Mouse (Mus musculus) induced T-regulatory cell, adult 2 months (primary cell): Measurements from ENCODE around the gene Mycbp.

Experiments used
- DNase-seq: peaks from one replicate; pipeline ENCODE4 v3.0.0-alpha.2; 2012; ENCODE audit warnings: low read depth

Mycbp gene

GRCm38 (mm10) chr4:123940878-123941277 lies 36.2 kb downstream of the Mycbp start:
- peak; percentile 6 for DNase-seq

DNA sequence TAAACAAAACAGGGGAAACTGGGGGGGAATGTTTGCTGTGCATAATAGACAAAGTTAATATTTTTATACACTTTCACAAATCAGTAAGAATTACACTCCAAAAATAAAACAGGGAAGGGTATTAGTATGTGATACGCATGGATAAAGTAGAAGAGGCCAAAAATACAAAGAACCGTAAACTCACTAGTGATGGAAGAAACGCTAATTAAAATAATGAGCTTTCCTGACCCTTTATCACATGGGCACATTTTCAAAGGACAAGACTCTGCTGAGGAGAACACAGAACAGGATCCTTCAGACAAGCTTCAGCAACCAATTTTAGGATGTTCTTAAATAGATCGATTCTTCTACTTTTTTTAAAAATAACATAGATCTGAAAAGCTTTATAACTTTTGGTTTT lies 42.1 kb downstream of the Mycbp start:
- no peak for DNase-seq

GRCm38 (mm10) chr4:123947149-123947548 lies 42.5 kb downstream of the Mycbp start:
- no peak for DNase-seq

- no peak for DNase-seq
Observed at GRCm38 (mm10) chr4:123948901-123949300, 44.3 kb downstream of the Mycbp start.

- DNase-seq: no peak
Observed at GRCm38 (mm10) chr4:123949649-123950048, 45.0 kb downstream of the Mycbp start.

DNA sequence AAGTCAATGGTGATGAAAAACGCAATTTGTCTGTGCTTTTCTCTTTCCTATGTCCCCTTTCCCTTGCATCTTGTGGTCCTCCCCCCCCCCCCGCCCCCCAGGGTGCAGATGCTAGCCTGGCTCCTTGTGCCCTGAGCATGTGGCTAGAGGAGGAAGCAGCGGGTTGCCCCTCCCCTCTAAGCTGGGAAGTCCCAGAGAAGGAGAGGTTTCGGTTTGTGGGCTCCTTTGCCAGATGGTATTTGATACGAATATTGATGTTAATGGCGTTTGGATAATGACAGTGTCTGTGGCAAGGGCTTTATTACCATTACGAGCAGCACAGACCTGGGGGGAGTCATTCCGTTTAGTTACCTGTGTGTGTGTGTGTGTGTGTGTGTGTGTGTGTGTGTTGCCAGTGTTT lies 47.4 kb downstream of the Mycbp start:
- peak; percentile 26 for DNase-seq

DNA sequence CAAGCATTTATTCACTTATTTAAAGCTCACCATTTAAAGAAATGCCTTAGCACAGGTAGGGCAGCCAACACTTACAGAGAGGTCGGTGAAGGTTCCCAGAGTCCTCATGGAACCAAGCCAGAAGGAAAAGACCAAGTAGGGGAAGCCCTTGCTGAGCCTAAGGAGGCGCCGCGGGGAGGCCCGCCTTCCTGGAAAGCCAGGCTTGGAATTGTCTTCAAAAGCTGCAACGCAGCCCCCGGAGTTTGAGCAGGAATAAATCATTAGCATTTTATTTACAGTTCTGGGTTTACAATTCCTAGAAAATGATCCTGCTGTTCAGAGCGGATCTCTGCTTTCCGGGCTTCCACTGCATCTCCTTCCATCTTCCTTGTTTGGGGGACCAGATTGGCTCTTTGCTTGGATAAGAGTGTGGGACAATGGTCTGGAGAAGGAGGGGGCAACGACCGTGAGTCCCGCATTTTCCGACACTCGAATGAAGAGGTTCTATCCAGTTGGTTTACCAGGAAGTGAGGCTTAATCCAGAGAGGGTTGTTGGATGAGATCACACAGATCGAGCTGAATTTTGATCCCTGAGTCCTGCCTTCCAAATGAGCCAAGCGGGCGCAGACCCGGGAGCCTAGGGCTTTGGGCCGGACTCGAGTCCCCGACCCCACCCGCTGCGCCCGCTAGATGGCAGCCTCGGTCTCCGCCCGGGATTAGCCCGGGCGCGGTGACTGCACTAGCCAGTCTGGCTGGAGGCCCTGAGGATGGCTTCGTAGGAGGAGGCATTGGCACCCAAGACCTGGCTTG lies 52.3 kb downstream of the Mycbp start:
- peak; percentile 47 for DNase-seq

GRCm38 (mm10) chr4:123957492-123957808 lies 52.8 kb downstream of the Mycbp start:
- no peak for DNase-seq

DNA sequence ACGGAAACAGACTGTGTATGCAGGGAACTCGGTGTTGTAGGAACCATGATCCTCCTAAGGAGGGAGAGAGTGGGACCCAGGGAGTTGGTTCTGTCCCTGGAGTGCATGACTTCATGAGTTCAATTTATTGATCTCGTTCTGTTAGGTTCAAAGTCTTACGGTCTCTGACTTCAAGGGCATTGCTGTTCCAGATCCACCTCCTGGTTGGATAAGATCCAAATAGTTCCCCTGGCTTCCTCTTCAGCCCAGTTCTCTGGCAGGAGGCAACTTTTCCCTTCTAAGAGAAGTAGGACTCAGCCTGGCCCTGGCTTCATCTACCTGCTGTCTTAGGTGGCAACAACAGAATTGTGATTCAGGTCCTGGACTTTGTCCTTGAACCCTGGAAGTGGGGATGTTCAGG lies 53.3 kb downstream of the Mycbp start:
- no peak for DNase-seq

- no peak for DNase-seq
Observed at GRCm38 (mm10) chr4:123960955-123961354, 56.3 kb downstream of the Mycbp start.
